Mouse (Mus musculus): ENCODE results near the gene Hcn1. TPM values are rescaled to one million over a fixed set of nuclear protein-coding genes. Genes with fewer than 3 reads are reported as not detected.

The Hcn1 gene
- total RNA-seq, 2 experiments from 2014 or later, result 0.09 to 0.18 TPM

- no peak for DNase-seq
These were observed 425.7 kb downstream of the Hcn1 start for GRCm38 (mm10) chr13:118027868-118028267.

GRCm38 (mm10) chr13:118028662-118029061 lies 426.5 kb downstream of the Hcn1 start:
- DNase-seq, result no peak

GRCm38 (mm10) chr13:118029579-118029978 lies 427.5 kb downstream of the Hcn1 start:
- DNase-seq, result no peak

GRCm38 (mm10) chr13:118035598-118035997 lies 433.5 kb downstream of the Hcn1 start:
- DNase-seq, result no peak

Measured in adrenal gland, postnatal 10 days (tissue).